Mouse (Mus musculus): ENCODE results near the gene 4930524B15Rik.
"Not testable (repeated sequence)": the region's sequence is repeated elsewhere in the genome, so short reads cannot be mapped to it uniquely, and the experiment has no call there.

4930524B15Rik gene

GRCm38 (mm10) chr11:31984786-31985185 is 19.4 kb downstream of the 4930524B15Rik start:
- no peak for DNase-seq (ENCODE audit: low spot score)

GRCm38 (mm10) chr11:31992535-31992934 is 27.1 kb downstream of the 4930524B15Rik start:
- DNase-seq (ENCODE audit: low spot score) = no peak

DNA sequence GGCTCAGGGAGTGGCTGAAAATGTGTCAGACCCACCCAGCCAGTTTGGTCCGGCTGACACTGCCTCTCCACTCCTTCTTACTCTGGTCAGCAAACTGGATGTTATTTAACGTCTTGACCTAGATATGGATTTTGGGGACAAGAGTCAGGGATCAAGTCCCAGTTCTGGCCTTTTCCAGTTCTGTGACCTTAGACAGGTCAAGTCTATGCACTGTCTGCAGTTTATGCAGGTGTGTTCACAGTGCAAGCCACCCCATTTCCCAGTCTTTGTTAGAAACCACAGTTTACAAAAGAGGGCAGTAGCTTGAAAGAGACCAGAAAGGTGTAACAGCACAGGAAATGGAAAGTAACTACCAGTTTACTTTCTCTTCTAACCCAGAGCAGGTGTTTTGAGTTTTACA is 34.3 kb downstream of the 4930524B15Rik start:
- no peak for DNase-seq (ENCODE audit: low spot score)

GRCm38 (mm10) chr11:32000281-32000680 is 34.9 kb downstream of the 4930524B15Rik start, which contains the start of gene Nsg2:
Gene Nsg2 (plus strand): TSS chr11:32000463.
- peak; percentile 42 for DNase-seq (ENCODE audit: low spot score)

- DNase-seq (ENCODE audit: low spot score) = peak; percentile 9
Observed at GRCm38 (mm10) chr11:32001181-32001910, 36.0 kb downstream of the 4930524B15Rik start.

GRCm38 (mm10) chr11:32002670-32003072 is 37.3 kb downstream of the 4930524B15Rik start:
- no peak for DNase-seq (ENCODE audit: low spot score)

- DNase-seq (ENCODE audit: low spot score) = not testable (repeated sequence)
Observed at GRCm38 (mm10) chr11:32008049-32008448, 42.7 kb downstream of the 4930524B15Rik start.

DNA sequence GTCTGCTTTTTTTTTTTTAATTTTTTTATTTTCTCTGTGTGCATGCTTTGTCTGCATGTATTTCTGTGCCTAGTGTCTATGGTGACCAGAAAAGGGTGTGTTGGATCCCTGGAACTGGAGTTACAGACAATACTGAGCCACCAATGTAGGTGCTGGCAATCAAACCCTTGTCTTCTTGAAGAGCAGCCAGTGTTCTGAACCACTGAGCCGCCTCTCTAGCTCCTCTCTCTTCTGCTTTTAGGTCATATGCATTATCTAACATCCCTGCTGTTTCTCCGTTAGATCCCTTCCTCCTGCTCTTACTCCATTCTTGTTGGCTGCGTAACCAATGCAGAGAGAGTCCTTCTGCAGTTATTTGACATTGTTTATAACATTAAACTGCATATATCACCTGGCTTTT is 43.5 kb downstream of the 4930524B15Rik start:
- DNase-seq (ENCODE audit: low spot score) = no peak

DNA sequence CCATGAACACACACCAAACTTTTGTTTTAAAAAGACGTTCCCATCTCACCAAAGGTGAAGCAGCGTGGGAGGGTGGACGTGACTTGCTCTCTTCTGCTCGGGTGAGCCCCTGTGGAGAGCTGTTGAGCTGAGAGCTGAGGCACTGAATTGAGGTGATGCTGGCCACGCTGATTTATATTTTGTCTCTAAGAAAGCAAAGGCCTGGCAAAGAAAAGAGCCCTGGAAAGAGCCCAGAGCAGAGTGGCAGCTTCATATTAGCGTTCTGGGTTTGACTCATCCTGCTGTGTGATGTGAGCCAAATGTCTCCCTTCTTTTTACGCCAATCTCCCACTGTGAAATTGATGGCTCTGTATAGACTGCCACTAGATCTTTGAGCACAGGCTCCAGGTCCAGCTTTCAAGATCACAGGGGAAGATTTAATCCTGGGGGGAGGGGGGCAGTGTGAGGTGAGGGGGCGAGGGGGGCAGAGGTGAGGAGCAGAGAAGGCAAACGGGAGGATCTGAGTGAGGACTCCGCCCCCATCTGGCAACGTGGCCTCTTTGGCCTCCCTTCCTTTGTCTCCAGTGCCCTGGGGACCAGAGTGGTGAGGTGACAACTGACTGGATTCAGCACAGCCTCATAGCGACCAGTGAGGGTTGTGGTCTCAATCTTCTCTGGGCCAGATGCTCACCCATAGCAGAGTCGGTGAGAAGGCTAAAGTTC is 44.7 kb downstream of the 4930524B15Rik start:
- peak; percentile 5 for DNase-seq (ENCODE audit: low spot score)

GRCm38 (mm10) chr11:32010663-32010970 is 45.2 kb downstream of the 4930524B15Rik start:
- DNase-seq (ENCODE audit: low spot score) = no peak

DNA sequence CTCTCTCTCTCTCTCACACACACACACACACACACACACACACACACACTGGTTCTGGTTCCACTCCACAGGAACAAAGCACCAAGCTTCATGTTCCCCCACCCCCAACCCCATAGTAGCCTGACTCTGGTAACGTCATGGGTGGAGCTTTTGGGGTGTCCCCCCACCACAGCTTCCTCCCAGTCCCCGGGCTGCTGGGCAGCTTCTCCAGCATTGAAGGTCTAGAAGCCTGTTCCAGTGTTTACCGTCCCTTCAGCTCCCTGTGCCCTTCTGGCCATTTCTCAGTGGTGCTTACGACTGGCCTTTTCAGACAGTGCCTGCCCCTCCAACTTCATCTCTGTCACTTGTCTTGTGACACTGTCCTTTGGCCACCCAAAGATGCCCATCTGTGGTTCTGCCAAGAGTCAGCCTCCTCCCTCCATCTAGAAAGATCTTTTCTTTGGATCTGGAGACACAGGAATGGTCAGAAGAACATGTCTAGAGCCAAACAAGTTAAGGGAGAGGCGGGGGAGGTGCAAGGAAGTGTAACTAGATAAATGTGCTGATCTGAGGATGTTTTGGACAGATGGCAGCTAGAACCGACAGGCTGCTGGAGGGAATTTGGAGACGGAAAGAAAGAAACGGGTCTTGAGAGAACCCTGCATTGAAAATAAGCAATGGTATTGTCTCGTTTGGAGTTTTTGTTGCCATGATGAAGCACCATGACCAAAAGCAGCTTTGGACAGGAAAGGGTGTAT is 46.6 kb downstream of the 4930524B15Rik start:
- no peak for DNase-seq (ENCODE audit: low spot score)

GRCm38 (mm10) chr11:32013014-32013427 is 47.6 kb downstream of the 4930524B15Rik start:
- DNase-seq (ENCODE audit: low spot score) = no peak

- no peak for DNase-seq (ENCODE audit: low spot score)
Observed at GRCm38 (mm10) chr11:32013561-32013960, 48.2 kb downstream of the 4930524B15Rik start.

DNA sequence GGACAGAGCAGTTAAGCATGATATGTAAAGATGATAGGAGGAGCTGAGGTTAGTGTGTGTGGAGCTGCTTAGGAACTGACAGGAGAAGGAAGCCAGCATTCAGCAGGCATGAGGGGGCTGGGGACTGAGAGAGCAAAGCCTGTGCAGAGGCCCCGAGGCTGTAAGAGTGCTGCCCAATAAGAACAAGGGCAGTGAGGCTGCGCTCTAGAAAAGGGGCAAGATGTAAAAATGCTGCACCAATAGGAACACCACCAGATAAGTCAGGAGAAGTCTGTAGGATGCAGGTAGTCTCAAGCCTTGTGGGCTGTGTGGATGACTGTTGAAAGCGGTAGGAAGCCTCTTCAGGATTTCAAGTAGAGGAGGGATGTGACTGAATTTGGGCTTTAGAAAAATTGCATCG is 52.8 kb downstream of the 4930524B15Rik start:
- no peak for DNase-seq (ENCODE audit: low spot score)

DNA sequence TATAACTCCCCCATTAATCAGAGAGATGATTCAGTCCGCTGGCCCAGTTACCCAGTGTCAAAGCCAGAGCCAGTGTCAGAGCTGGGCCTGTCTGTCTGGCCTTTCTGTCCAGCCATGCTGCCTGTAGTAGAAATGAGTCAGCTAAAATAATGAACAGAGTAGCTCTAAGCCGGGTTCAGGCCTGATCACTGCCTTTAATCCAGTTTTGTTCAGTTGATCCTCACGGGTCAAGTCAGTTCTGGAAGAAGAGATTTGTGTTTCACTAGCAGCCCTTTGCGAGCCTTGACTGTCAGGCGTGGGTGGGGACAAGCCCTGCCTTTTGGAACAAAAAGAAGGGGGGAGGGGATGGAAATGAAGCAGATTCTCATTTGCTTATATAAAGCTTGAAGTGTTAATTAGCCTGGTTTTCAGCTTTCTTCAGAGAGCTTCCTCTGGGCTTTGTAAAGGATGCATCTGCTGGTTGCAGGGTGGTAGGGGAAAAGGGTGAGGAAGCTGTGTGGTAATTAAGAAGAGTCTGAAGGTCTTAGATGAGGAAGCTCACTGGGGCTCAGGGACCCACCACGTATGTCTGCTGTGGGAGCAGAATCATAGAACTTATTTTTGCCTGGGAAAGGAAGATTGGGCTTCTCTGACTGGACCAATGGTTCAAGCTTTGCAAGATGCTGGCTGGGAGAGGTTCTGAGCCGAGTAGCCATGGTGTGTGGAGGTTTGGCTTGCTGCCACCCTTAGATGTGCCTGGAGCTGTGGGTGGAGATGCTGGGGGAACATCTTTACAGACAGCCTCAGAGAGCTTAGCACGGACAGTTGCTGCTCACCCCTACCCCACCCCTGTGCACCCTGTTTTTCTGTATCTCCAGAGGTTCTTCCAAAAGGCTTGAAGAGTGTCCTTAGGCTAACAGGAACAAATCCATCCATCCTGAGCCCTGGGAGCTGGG is 54.9 kb downstream of the 4930524B15Rik start:
- DNase-seq (ENCODE audit: low spot score) = no peak

DNA sequence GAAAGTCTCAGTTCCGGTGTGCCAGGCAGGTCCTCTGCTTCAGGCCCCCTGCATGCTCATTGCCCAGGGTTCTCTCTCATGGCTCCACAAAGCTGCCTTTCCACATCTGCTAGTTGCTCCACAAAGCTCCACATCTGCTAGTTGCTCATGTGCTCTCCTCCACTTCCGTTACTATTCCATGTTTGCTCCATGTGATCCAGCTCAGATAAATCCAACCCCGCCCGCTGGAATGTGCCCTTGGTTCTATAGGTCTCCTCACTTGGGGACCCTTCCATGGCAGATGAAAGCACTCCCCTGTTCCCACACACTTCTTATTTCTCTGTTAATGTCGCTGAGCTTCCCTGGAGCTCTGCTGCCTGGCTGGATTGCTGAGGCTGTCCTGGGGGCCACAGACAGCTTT is 61.2 kb downstream of the 4930524B15Rik start:
- DNase-seq (ENCODE audit: low spot score) = no peak

DNA sequence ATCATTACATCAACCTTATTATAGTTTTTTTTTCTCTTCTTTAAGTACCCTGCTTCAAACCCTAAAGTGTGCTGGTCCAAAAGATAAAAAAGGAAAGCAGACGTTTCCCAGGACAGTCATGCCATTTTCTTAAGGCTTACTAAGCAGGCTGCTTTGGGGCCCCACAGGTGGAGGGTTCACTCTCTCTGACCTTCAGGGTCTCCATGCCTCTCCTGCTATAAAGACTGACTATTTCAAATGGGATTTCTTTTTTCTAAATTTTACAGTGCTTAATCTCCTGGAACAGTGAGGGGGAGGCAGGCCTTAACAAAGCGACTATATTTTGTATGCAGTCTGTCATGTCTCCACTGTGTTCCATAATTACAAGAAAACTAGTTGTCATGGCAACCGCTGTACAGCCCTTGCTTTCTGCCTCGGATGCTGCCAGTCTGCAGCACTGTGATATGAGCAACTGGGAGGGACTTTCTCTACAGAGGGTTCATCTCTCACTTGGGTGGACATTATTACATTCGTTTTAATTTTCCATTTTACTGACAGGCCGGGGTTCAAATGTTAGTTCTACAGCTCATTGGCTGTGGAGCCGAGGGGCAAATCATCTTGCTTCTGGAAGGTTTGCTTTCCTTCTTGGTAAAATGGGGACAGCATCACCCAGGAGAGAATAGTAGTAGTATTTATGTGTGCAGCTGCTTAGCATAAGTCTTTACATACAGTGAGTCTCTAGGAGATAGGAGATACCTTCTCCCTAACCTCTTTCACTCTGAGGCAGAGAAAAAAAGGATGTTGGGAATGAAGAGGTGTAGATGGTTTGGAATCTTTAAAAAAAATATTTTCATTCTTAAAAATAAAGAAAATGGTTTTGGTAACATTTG is 62.3 kb downstream of the 4930524B15Rik start:
- no peak for DNase-seq (ENCODE audit: low spot score)

GRCm38 (mm10) chr11:32028605-32029004 is 63.2 kb downstream of the 4930524B15Rik start:
- no peak for DNase-seq (ENCODE audit: low spot score)
